Mouse (Mus musculus): ENCODE measurements around the gene Zfp541. TPM values are rescaled to one million over a fixed set of nuclear protein-coding genes. Genes with fewer than 3 reads are reported as not detected.

The Zfp541 gene
- total and polyA plus RNA-seq, 3 experiments: 0.04 to 0.07 (median 0.06) TPM

DNA sequence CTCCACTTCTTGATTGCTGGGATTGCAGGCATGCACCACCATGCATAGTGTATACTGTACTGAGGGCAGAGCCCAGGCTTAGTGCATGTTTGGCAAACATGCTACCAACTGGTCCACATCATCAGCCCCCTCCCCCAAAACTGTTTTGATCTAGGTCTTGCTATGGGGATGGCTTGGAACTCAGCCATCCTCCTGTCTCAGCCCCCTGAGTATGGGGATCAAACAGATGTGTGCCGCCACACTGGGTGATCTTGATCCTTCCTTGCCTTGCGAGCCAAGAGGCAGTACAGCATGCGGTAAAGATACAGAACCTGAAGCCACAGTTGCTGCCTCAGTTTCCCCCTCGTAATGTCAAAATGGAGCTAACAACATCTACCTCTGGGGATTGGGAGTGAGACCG, 67.3 kb downstream of the Zfp541 start:
- no peak for DNase-seq

DNA sequence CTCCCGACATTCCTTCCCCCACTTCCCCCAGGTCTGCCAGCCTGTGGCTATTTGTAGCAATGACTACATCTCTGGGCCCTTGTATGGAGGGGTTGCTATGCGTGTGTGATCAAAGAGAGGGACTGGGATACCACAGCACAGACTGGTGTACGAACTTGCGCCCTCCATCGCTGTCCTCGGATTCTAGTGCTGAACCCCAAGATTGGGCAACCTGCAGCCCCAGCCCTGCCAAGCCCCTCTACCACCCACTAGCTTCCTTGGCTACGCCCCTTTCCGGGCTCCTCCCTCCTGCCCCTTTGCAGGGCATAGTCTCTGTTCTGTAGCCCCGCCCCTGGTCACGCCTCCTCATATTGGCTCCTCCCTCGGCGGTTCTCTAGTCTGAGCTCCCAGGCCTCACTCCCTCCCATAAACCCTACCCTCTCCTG, 67.8 kb downstream of the Zfp541 start, which contains the start of gene Slc8a2:
Gene Slc8a2 (plus strand): TSS at position 406 of the 425 bp plus-strand sequence.
- peak; percentile 70 for DNase-seq

DNA sequence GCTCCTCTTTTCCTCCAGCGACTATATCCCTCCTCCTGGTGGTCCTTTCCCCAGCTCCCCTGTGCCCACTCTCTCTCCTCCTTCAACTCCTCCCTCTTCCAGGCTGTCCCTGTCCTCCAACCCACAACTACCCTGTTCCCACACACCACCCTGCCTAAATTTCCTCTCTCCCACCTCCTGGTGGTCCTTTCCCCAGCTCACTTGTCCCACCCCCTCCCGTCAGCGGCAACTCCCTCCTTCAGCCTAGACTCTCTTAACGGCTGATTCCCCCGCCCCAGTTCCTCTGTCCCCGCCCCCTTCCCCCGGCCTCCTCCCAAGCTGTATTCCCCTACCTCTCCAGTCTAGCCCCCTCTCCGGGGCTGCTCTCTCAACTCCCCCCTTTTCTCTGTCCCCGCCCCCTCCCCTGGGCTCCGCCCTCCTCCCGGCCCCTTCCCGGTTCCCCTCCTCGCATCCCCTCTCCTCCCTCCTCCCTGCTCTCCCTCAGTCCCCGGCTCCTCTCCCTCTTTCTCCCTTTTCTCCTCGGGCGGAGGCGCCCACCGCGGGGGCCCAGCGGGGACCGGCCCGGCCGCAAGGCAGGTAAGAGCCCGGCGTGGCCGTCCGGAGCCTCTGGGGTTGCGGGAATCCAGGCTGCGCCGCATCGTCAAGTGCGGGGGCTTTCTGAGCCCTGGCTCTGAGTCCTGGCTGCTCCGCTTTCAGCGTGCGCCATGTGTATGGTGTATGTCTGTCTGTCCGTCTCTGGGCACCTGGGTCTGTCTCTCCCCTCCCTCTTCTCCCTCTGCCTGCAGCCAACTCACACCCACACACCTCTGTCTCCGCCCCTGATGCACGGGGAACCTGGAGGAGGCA, 68.5 kb downstream of the Zfp541 start:
- no peak for DNase-seq

DNA sequence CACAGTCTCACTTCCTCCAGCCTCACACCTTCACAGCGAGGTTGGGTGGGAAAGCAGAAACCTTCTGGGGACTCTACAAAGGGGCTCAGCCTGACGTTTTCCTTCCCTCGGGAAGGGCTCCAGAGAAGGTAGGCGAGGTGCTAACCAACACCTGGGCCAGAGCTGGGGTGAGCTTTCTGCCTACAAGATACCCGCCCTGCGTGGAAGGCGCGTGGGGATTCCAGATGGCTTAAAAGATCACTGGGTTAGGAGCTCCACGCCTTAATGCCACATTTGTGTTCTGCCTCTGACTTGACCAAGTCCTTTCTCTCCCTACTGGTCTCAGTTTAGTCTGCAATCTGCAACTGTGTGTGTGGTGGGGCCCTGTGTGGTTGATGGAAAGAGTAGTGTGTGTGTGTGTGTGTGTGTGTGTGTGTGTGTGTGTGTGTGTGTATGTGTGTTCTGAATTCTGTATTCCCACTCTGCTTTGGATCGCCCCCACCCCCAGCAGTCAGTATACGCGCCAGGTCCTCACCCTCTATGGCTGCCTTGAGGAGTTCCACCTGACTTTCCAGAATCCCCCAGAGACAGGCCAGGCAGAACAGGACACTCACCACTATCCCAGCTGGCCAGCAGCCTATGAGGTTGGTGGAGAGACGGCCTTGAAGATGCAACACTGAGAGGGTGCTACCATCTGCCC, 69.5 kb downstream of the Zfp541 start:
- DNase-seq: no peak

DNA sequence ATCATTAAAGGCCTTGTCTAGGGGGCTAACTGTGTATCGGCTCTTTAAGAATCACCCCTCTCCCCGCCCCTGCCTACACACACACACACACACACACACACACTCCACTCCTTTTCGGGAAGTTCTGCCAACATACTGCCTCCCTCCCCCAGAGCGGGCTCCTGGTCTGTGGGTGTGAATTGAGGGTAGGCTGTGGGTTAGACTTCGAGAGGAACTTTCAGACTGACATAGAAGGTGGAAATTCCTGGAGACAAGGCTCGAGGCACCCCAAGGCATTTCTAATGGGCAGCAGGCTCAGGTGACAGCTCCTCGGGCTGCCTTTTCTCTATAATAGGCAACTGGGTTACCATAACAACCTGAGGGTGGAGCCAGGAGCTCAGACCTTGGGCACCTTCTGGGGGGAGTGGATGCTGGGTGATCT, 70.6 kb downstream of the Zfp541 start:
- DNase-seq: no peak

DNA sequence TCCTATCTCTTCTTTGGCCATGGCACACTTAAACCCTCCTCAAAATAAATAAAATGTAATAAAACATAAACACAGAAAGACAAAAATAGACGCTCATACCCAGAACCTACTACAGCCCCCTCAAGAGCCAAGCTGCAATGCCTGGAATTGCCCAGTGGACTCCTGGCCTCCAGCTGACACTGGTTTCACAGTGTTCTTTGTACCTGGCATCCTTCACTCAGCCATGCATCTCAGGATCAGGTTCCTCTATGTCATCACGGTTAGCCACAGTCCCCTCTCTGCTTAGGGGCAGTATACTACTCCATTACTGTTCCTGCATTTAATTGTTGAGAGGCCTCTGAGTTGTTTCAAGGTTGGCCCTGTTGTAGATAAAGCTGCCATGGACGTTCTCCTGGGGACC, 71.3 kb downstream of the Zfp541 start:
- no peak for DNase-seq

DNA sequence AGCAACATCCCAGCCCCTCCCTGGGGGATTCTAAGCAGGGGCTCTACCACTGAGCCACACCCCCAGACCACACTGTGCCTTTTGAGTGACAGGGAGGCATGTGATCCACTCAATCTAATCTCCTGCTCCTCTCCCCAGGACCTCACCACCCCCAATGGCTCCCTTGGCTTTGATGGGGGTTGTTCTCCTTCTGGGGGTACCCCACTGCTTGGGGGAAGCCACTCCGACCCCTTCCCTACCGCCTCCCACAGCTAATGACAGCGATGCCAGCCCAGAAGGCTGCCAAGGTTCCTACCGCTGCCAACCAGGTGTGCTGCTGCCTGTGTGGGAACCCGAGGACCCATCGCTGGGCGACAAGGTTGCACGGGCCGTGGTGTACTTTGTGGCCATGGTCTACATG, 72.1 kb downstream of the Zfp541 start:
- no peak for DNase-seq

DNA sequence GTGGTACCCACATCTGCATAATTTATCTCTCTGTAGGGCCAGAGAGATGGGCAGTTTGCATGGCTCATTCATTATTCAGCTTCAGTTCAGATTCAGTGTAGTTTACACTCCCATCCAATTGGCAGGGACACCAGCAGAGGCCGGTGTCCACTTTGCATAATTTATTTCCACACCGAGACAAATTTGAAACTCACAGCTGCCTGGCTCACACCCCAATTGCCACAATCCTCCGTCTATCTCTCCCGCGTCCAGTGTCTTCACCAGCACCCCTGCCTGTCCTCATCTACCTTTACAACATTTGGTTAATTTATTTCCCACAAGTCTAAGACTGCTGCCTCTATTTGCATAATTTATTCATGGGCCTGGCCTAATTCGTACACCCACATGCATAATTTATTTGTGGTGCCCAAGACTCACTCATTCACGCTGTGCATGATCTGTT, 73.4 kb downstream of the Zfp541 start:
- no peak for DNase-seq

Other genes starting within 250 kb of the Zfp541 start
- gene Obox6, start 222.1 kb upstream of the Zfp541 start, total RNA-seq (2021): not detected
- not detected in 2 replicates for gene Obox6, start 222.1 kb upstream of the Zfp541 start, polyA plus RNA-seq (2012; rRNA removed)
- gene Crx, start 181.8 kb upstream of the Zfp541 start, total RNA-seq (2021): not detected
- not detected in 2 replicates for gene Crx, start 181.8 kb upstream of the Zfp541 start, polyA plus RNA-seq (2012; rRNA removed)
- not detected for gene Crxos, start 179.2 kb upstream of the Zfp541 start, total RNA-seq (2021)
- 0.04 TPM in 2 replicates for gene Crxos, start 179.2 kb upstream of the Zfp541 start, polyA plus RNA-seq (2012; rRNA removed)
- gene Selenow, start 139.4 kb upstream of the Zfp541 start, total RNA-seq (2021): 100 to 1,000 TPM; 158 to 238 TPM
- gene Selenow, start 139.4 kb upstream of the Zfp541 start, polyA plus RNA-seq (2012; rRNA removed): 223 and 233 TPM in 2 replicates
- 100 to 1,000 TPM; 169 to 171 TPM for gene Nop53, start 115.7 kb upstream of the Zfp541 start, total RNA-seq (2021)
- 64.4 and 69.9 TPM in 2 replicates for gene Nop53, start 115.7 kb upstream of the Zfp541 start, polyA plus RNA-seq (2012; rRNA removed)
- 10 to 100 TPM; 40.2 to 87.6 TPM for gene Ehd2, start 94.2 kb upstream of the Zfp541 start, total RNA-seq (2021)
- 70.9 and 89.0 TPM in 2 replicates for gene Ehd2, start 94.2 kb upstream of the Zfp541 start, polyA plus RNA-seq (2012; rRNA removed)
- 10 to 100 TPM in 1 of 2 experiments, 1 to 10 TPM in 1; 9.4 to 10.4 TPM for gene Bicra, start 13.9 kb upstream of the Zfp541 start, total RNA-seq (2021)
- gene Bicra, start 13.9 kb upstream of the Zfp541 start, polyA plus RNA-seq (2012; rRNA removed): 19.8 and 26.2 TPM in 2 replicates
- 100 to 1,000 TPM; 149 to 167 TPM for gene Napa, start 36.6 kb downstream of the Zfp541 start, total RNA-seq (2021)
- 316 and 381 TPM in 2 replicates for gene Napa, start 36.6 kb downstream of the Zfp541 start, polyA plus RNA-seq (2012; rRNA removed)
- gene Kptn, start 58.1 kb downstream of the Zfp541 start, total RNA-seq (2021): 10 to 100 TPM; 16.8 to 20.0 TPM
- 27.0 and 31.0 TPM in 2 replicates for gene Kptn, start 58.1 kb downstream of the Zfp541 start, polyA plus RNA-seq (2012; rRNA removed)
- gene Slc8a2, start 68.0 kb downstream of the Zfp541 start, total RNA-seq (2021): 1 to 10 TPM; 2.0 to 2.6 TPM
- gene Slc8a2, start 68.0 kb downstream of the Zfp541 start, polyA plus RNA-seq (2012; rRNA removed): 2.7 and 3.1 TPM in 2 replicates
- 10 to 100 TPM; 11.5 to 13.8 TPM for gene Meis3, start 113.3 kb downstream of the Zfp541 start, total RNA-seq (2021)
- gene Meis3, start 113.3 kb downstream of the Zfp541 start, polyA plus RNA-seq (2012; rRNA removed): 59.3 and 60.9 TPM in 2 replicates
- gene Dhx34, start 160.2 kb downstream of the Zfp541 start, total RNA-seq (2021): 10 to 100 TPM; 10.3 to 12.6 TPM
- gene Dhx34, start 160.2 kb downstream of the Zfp541 start, polyA plus RNA-seq (2012; rRNA removed): 37.1 and 44.3 TPM in 2 replicates
- under 1 TPM; 0.52 to 0.59 TPM for gene C5ar2, start 182.3 kb downstream of the Zfp541 start, total RNA-seq (2021)
- 0.43 and 0.71 TPM in 2 replicates for gene C5ar2, start 182.3 kb downstream of the Zfp541 start, polyA plus RNA-seq (2012; rRNA removed)
- 10 to 100 TPM in 1 of 2 experiments, 1 to 10 TPM in 1; 5.7 to 10.4 TPM for gene C5ar1, start 197.7 kb downstream of the Zfp541 start, total RNA-seq (2021)
- 7.1 and 9.0 TPM in 2 replicates for gene C5ar1, start 197.7 kb downstream of the Zfp541 start, polyA plus RNA-seq (2012; rRNA removed)
- 10 to 100 TPM; 13.3 to 22.9 TPM for gene Inafm1, start 211.8 kb downstream of the Zfp541 start, total RNA-seq (2021)
- gene Inafm1, start 211.8 kb downstream of the Zfp541 start, polyA plus RNA-seq (2012; rRNA removed): 160 and 217 TPM in 2 replicates
- gene Ccdc9, start 225.0 kb downstream of the Zfp541 start, total RNA-seq (2021): 10 to 100 TPM; 53.9 to 61.2 TPM
- 17.4 and 19.8 TPM in 2 replicates for gene Ccdc9, start 225.0 kb downstream of the Zfp541 start, polyA plus RNA-seq (2012; rRNA removed)
- gene Bbc3, start 246.6 kb downstream of the Zfp541 start, total RNA-seq (2021): 1 to 10 TPM; 3.3 to 9.1 TPM
- gene Bbc3, start 246.6 kb downstream of the Zfp541 start, polyA plus RNA-seq (2012; rRNA removed): 62.4 and 114 TPM in 2 replicates

Data from adrenal gland, adult 2 months (tissue).